Mouse (Mus musculus): ENCODE results near the gene Dync2li1.

Dync2li1 gene

GRCm38 (mm10) chr17:84684284-84684683 lies 58.0 kb downstream of the Dync2li1 start:
- no peak for DNase-seq (ENCODE audit: low read depth, low spot score)

DNA sequence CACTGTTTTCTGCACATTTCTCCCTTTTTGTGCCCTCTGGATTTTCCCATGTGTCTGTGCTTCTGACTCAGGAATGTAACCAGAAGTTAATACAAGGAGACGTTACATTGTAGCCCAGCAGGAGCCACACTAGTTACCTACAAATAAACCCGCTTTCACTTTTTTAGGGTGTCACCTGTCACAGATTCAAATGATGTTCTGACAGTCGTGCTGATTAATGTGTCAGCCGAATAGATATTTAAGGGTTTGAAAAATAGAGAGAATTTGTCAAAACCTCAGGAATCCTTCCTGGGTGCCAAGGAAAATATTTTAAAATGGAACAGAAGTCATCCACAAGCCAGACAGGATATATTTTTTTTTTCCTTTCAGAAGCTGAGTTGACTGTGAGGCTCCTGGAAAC lies 59.0 kb downstream of the Dync2li1 start:
- no peak for DNase-seq (ENCODE audit: low read depth, low spot score)

GRCm38 (mm10) chr17:84687994-84688393 lies 61.7 kb downstream of the Dync2li1 start:
- DNase-seq (ENCODE audit: low read depth, low spot score): no peak

DNA sequence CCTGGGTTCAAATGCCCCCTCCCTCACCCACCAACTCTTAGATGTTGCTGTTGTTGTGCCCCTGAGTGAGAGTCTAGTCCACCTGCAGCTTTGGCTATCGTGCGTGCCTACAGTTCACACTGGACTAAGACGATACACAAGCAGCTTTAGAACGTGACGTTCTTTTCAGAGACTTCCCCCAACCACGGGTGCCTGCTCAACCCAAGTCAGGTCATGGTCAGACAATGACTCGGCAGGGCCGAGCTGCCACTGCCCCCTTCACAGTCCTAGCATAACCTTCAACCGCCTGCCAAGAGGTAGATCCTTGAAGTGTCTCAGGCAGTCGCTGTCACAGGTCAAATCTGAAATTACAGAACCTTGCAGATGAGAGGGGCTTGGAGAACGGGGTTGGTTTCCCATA lies 62.5 kb downstream of the Dync2li1 start:
- DNase-seq (ENCODE audit: low read depth, low spot score): no peak

- no peak for DNase-seq (ENCODE audit: low read depth, low spot score)
Measured at GRCm38 (mm10) chr17:84689316-84689715, 63.0 kb downstream of the Dync2li1 start.

DNA sequence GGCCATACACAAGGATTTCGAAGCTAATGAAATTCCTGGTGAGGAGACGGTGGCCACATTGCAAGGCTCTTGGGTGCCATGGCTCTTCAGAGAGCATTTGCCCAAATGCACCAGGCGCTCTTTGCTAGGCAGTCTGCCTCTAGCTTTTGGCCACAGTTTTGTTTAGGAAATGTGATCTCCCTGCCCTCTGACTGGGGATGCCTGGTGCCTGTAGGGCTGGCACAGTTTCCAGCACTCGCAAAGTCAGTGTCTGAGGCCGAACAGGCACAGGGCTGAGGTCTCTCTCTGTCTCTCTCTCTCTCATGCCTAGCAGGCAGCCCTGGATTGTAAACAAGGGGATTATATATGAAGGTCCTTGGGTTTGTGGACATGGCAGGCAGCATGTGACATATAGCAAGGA lies 63.8 kb downstream of the Dync2li1 start:
- no peak for DNase-seq (ENCODE audit: low read depth, low spot score)

DNA sequence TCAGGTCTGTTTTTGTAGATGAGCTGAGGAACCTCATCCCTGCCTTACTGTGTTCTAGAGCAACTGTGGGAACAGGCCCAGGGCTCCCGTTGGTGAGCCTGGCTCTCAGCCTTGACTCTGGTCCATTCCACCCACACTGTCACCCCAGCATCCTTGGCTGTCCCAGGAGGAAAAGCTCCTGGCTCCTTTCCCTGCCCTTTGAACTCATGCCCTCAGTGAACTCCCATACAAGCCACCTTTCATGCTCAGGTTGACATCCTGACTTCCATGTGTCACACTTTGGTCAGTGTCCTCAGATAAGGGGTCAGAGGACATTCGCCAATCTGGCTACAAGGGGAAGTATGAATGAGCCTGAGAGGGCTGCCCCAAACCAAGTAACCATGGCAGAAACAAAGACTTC lies 67.4 kb downstream of the Dync2li1 start:
- no peak for DNase-seq (ENCODE audit: low read depth, low spot score)

- DNase-seq (ENCODE audit: low read depth, low spot score): no peak
Measured at GRCm38 (mm10) chr17:84696537-84696936, 70.2 kb downstream of the Dync2li1 start.

GRCm38 (mm10) chr17:84698727-84699126 lies 72.4 kb downstream of the Dync2li1 start:
- peak; percentile 34 for DNase-seq (ENCODE audit: low read depth, low spot score)
